In genomic region chr2:172305546-172305945, GRCm38 (mm10) we compare ENCODE assay signal across 15 mouse cellular contexts. TPM values are rescaled to one million over a fixed set of nuclear protein-coding genes. Genes with fewer than 3 reads are reported as not detected.
"Had no signal": no experiment of that assay in that cellular context is flagged by ENCODE, and none has a peak within 500 bp of the region (broad histone marks: within the 10 kb centered on the region; RNA-seq: fewer than 3 reads in every experiment).

No protein-coding gene starts in this region.

RNA-seq across cellular contexts. Expression of gene Mc3r, which starts 57.3 kb away (rescaled TPM):
- total RNA-seq: megakaryocyte, adult 5-6 weeks; megakaryocyte-erythroid progenitor cell, adult 5-6 weeks; neutrophil, adult 5-6 weeks had no signal
- polyA plus RNA-seq: lung, embryonic 14.5 days; lung, embryonic 16.5 days; midbrain, embryonic 10.5 days; midbrain, embryonic 12.5 days; myocyte; neural tube, embryonic 12.5 days; spleen, adult 2 months; stomach, embryonic 15.5 days; stomach, postnatal 0 days; testis, adult 2 months; thymus, adult 2 months; urinary bladder, adult 2 months had no signal
